Mouse (Mus musculus) retina, embryonic 14.5 days (tissue): ENCODE data around the gene Gpc6.

ENCODE experiments used
- DNase-seq: peaks from one replicate; pipeline ENCODE4 v3.0.0-alpha.2; 2015; ENCODE audit warnings: low spot score

Gene Gpc6

DNA sequence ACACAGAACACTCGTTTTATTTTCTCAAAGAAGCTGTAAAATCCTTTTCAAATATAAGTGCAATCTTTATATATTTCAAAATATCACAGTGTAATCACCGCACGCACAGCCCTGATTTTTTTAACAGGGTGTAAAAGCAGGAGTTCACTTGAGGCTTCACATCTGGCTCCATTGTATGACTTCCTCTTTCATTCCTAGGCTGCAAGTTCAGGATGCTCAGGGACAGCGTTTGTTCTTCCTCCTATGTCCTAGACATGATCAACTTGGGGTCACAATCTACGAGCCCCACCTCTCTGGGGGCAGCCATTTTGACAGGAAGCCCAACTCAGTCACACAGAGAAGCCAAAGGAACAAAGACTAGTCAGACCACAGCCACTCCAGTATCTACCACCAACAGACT is 1094.2 kb downstream of the Gpc6 start:
- no peak for DNase-seq

- DNase-seq, result no peak
These were observed 1096.9 kb downstream of the Gpc6 start for GRCm38 (mm10) chr14:118021867-118022543.
